Comparison of ENCODE assay signal across 9 mouse cellular contexts in genomic region chr13:81761566-81762186, GRCm38 (mm10). TPM values are rescaled to one million over a fixed set of nuclear protein-coding genes. Genes with fewer than 3 reads are reported as not detected.
DNase-seq lines count a peak whose midpoint lies in the region; ATAC-seq lines count a peak whose summit lies in the region.
"Had no signal": no experiment of that assay in that cellular context is flagged by ENCODE, and none has a peak within 500 bp of the region (broad histone marks: within the 10 kb centered on the region; RNA-seq: fewer than 3 reads in every experiment).

No protein-coding gene starts in this region.

- no peak overlapping the region for H3K4me3 ChIP-seq in liver, embryonic 11.5 days (ENCODE audit: low read depth, low read length)
- H3K4me3 ChIP-seq: embryonic facial prominence, embryonic 15.5 days had no signal

- DNase-seq in right cerebral cortex, adult 2 months (ENCODE audit: low spot score in 2 of 2) = peak; percentile 64 to 66
- no peak for DNase-seq in right cerebral cortex, postnatal 14 days
- peak; percentile 49 for DNase-seq in brain, embryonic 18.5 days (ENCODE audit: low read depth, low spot score)
- peak; percentile 75 for DNase-seq in induced T-regulatory cell, adult 2 months (ENCODE audit: low read depth)
- no peak for DNase-seq in liver, embryonic 11.5 days (ENCODE audit: low spot score)
- DNase-seq in natural killer cell, adult 2 months (ENCODE audit: low spot score in 2 of 2) = peak; percentile 16 to 21
- no peak for DNase-seq in spleen, postnatal 4 days (ENCODE audit: low spot score in 2 of 2)

- H3K9me3 ChIP-seq in liver, embryonic 11.5 days (ENCODE audit: control insufficient read depth, low read length) = no peaks in the 10 kb centered on the region
- H3K9me3 ChIP-seq: embryonic facial prominence, embryonic 15.5 days had no signal

- H3K27ac ChIP-seq in liver, embryonic 11.5 days (ENCODE audit: low read depth, low read length) = no peak overlapping the region
- H3K27ac ChIP-seq: embryonic facial prominence, embryonic 15.5 days had no signal

- no peak overlapping the region for H3K9ac ChIP-seq in liver, embryonic 11.5 days (ENCODE audit: low read depth, low read length)
- H3K9ac ChIP-seq: embryonic facial prominence, embryonic 15.5 days had no signal

- ATAC-seq in erythroid progenitor cell, adult 5-6 weeks (replicated peaks; ENCODE audit: low FRiP score, poor library complexity, severe bottlenecking) = peak; percentile 70; the same call in 1 of the 2 replicates
- ATAC-seq in liver, embryonic 11.5 days (replicated peaks; ENCODE audit: low FRiP score) = no peak

- H3K4me1 ChIP-seq in liver, embryonic 11.5 days (replicated peaks; ENCODE audit: control insufficient read depth, insufficient read depth, low read length) = no peaks in the 10 kb centered on the region
- H3K4me1 ChIP-seq: embryonic facial prominence, embryonic 15.5 days had no signal

- peak overlapping the region; percentile 36; the same call in 1 of the 2 replicates for H3K4me2 ChIP-seq in liver, embryonic 11.5 days
- H3K4me2 ChIP-seq: embryonic facial prominence, embryonic 15.5 days had no signal

- WGBS in liver, embryonic 11.5 days = 34% methylated on average over 14 of the region's 14 CpGs

- H3K36me3 ChIP-seq in liver, embryonic 11.5 days (ENCODE audit: control insufficient read depth, insufficient read depth, low read length) = no peaks in the 10 kb centered on the region
- H3K36me3 ChIP-seq: embryonic facial prominence, embryonic 15.5 days had no signal

- no peaks in the 10 kb centered on the region for H3K27me3 ChIP-seq in liver, embryonic 11.5 days (replicated peaks; ENCODE audit: control insufficient read depth, insufficient read depth, low read length)
- H3K27me3 ChIP-seq: embryonic facial prominence, embryonic 15.5 days had no signal

RNA-seq across cellular contexts. Expression of gene Cetn3, which starts 21.2 kb away (rescaled TPM):
- 55.8 and 76.4 TPM in 2 replicates for total RNA-seq in erythroid progenitor cell, adult 5-6 weeks (2015; ENCODE audit: low replicate concordance)
- total RNA-seq in erythroid progenitor cell, adult 5-6 weeks (2017; ENCODE audit: low replicate concordance) = 93.9 and 162 TPM in 2 replicates
- 247 and 270 TPM in 2 replicates for polyA plus RNA-seq in liver, embryonic 11.5 days (2014; fragmentation: Nextera tagmentation; extraction: Ambion mirVana)

RNA-seq across cellular contexts. Expression of gene Mblac2, which starts 50.5 kb away (rescaled TPM):
- 2.1 TPM in 1 of 2 replicates, not detected in the other for total RNA-seq in erythroid progenitor cell, adult 5-6 weeks (2015; ENCODE audit: low replicate concordance)
- not detected in 2 replicates for total RNA-seq in erythroid progenitor cell, adult 5-6 weeks (2017; ENCODE audit: low replicate concordance)
- polyA plus RNA-seq in liver, embryonic 11.5 days (2014; fragmentation: Nextera tagmentation; extraction: Ambion mirVana) = 3.7 and 5.2 TPM in 2 replicates

RNA-seq across cellular contexts. Expression of gene Polr3g, which starts 50.9 kb away (rescaled TPM):
- total RNA-seq in erythroid progenitor cell, adult 5-6 weeks (2015; ENCODE audit: low replicate concordance) = 3.4 and 10.8 TPM in 2 replicates
- total RNA-seq in erythroid progenitor cell, adult 5-6 weeks (2017; ENCODE audit: low replicate concordance) = 1.4 and 1.9 TPM in 2 replicates
- polyA plus RNA-seq in liver, embryonic 11.5 days (2014; fragmentation: Nextera tagmentation; extraction: Ambion mirVana) = 22.9 and 26.3 TPM in 2 replicates

Comparison
In these comparisons a context has a peak if more than half of its experiments do, and no peak if none do; other contexts are left out.
1. DNase-seq: peak in right cerebral cortex, adult 2 months (2 of 2), brain, embryonic 18.5 days (single experiment), induced T-regulatory cell, adult 2 months (single experiment) and natural killer cell, adult 2 months (2 of 2); none in right cerebral cortex, postnatal 14 days (single experiment), liver, embryonic 11.5 days (single experiment) and spleen, postnatal 4 days (0 of 2).